Mouse (Mus musculus) small intestine, adult 2 months (tissue): ENCODE data around the gene Derl3.

Experiments used
- CTCF ChIP-seq: fragments of 200-500 bp; IDR thresholded peaks from 2 replicates; pipeline ENCODE4 v1.5.1; 2012; ENCODE audit warnings: low read depth, mild to moderate bottlenecking, control low read depth, inconsistent platforms, low read length, moderate library complexity, mixed read lengths; ENCODE audit not compliant: insufficient replicate concordance, insufficient read length; ENCODE audit errors: extremely low read depth
- POLR2A ChIP-seq: fragments of 200-500 bp; IDR thresholded peaks from 2 replicates; pipeline ENCODE4 v1.6.1; 2012; ENCODE audit warnings: low read depth, mild to moderate bottlenecking, control low read depth, inconsistent platforms, low read length, moderate library complexity

- TF ChIP-seq POLR2A (no peak), CTCF (no peak)
Observed at GRCm38 (mm10) chr10:75910698-75911097, 17.5 kb downstream of the Derl3 start.
